Mouse (Mus musculus): ENCODE data around the gene Hist1h2bj. TPM values are rescaled to one million over a fixed set of nuclear protein-coding genes. Genes with fewer than 3 reads are reported as not detected.
"Not testable (repeated sequence)": the region's sequence is repeated elsewhere in the genome, so short reads cannot be mapped to it uniquely, and the experiment has no call there.

Hist1h2bj gene
- total RNA-seq, 2 experiments from 2014 or later = 238 to 664 TPM

DNA sequence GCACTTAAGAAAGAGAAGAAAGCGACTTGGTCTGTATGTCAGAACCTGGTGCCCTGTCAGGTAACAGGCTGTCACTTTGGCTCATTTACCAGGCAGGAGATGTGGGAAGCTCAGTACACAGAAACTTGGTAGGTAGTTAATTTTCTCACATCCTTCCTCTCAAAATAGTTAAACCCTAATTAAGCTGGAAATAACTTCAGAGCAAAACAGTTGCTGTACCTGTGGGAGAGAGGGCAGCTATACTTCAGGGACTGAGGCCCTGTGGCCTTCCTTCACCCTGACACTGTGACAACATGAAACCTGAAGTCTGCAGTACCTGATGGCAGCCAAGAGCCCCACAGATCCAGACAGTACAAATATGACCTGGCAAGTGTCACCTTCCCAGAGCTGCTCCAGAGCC lies 41.1 kb downstream of the Hist1h2bj start, which contains the start of gene Vmn1r188:
TSS of gene Vmn1r188 (plus strand) at position 301 of the 400 bp plus-strand sequence.
- ATAC-seq (replicated peaks; ENCODE audit: low FRiP score, low TSS enrichment, poor library complexity, severe bottlenecking) = not testable (repeated sequence)

Other genes starting within 250 kb of the Hist1h2bj start
- gene Hist1h2bq, start 233.0 kb upstream of the Hist1h2bj start, total RNA-seq (2014; fragmentation: Nextera tagmentation) = 395 and 796 TPM in 2 replicates
- 0.72 and 1.2 TPM in 2 replicates for gene Hist1h2bq, start 233.0 kb upstream of the Hist1h2bj start, total RNA-seq (2017)
- not detected in 2 replicates for gene Hist1h2ao, start 232.7 kb upstream of the Hist1h2bj start, total RNA-seq (2014; fragmentation: Nextera tagmentation)
- gene Hist1h2ao, start 232.7 kb upstream of the Hist1h2bj start, total RNA-seq (2017) = not detected in 2 replicates
- 256 and 298 TPM in 2 replicates for gene Hist1h4m, start 231.5 kb upstream of the Hist1h2bj start, total RNA-seq (2014; fragmentation: Nextera tagmentation)
- 1,434 and 2,567 TPM in 2 replicates for gene Hist1h4m, start 231.5 kb upstream of the Hist1h2bj start, total RNA-seq (2017)
- gene Hist1h4n, start 211.0 kb upstream of the Hist1h2bj start, total RNA-seq (2014; fragmentation: Nextera tagmentation) = 49.1 and 171 TPM in 2 replicates
- gene Hist1h4n, start 211.0 kb upstream of the Hist1h2bj start, total RNA-seq (2017) = 1,378 and 1,797 TPM in 2 replicates
- gene Hist1h2ap, start 209.7 kb upstream of the Hist1h2bj start, total RNA-seq (2014; fragmentation: Nextera tagmentation) = 177 TPM in 2 replicates
- 4,662 and 4,902 TPM in 2 replicates for gene Hist1h2ap, start 209.7 kb upstream of the Hist1h2bj start, total RNA-seq (2017)
- gene Hist1h2br, start 209.5 kb upstream of the Hist1h2bj start, total RNA-seq (2014; fragmentation: Nextera tagmentation) = 372 and 874 TPM in 2 replicates
- gene Hist1h2br, start 209.5 kb upstream of the Hist1h2bj start, total RNA-seq (2017) = 126 and 201 TPM in 2 replicates
- gene Zfp184, start 98.1 kb upstream of the Hist1h2bj start, total RNA-seq (2014; fragmentation: Nextera tagmentation) = 1.5 and 2.5 TPM in 2 replicates
- 3.1 and 10.7 TPM in 2 replicates for gene Zfp184, start 98.1 kb upstream of the Hist1h2bj start, total RNA-seq (2017)
- gene Pom121l2, start 62.0 kb upstream of the Hist1h2bj start, total RNA-seq (2014; fragmentation: Nextera tagmentation) = not detected in 2 replicates
- not detected in 2 replicates for gene Pom121l2, start 62.0 kb upstream of the Hist1h2bj start, total RNA-seq (2017)
- not detected in 2 replicates for gene Prss16, start 33.5 kb upstream of the Hist1h2bj start, total RNA-seq (2014; fragmentation: Nextera tagmentation)
- gene Prss16, start 33.5 kb upstream of the Hist1h2bj start, total RNA-seq (2017) = 0.19 and 0.89 TPM in 2 replicates
- 11.1 TPM in 1 of 2 replicates, not detected in the other for gene Hist1h2ah, start 7.6 kb upstream of the Hist1h2bj start, total RNA-seq (2014; fragmentation: Nextera tagmentation)
- 482 and 578 TPM in 2 replicates for gene Hist1h2ah, start 7.6 kb upstream of the Hist1h2bj start, total RNA-seq (2017)
- gene Hist1h2bk, start 7.3 kb upstream of the Hist1h2bj start, total RNA-seq (2014; fragmentation: Nextera tagmentation) = 142 and 423 TPM in 2 replicates
- 812 and 1,118 TPM in 2 replicates for gene Hist1h2bk, start 7.3 kb upstream of the Hist1h2bj start, total RNA-seq (2017)
- 56.5 and 110 TPM in 2 replicates for gene Hist1h4i, start 1.9 kb upstream of the Hist1h2bj start, total RNA-seq (2014; fragmentation: Nextera tagmentation)
- 136 and 141 TPM in 2 replicates for gene Hist1h4i, start 1.9 kb upstream of the Hist1h2bj start, total RNA-seq (2017)
- 19.5 and 69.6 TPM in 2 replicates for gene Hist1h2ag, start 270 bp upstream of the Hist1h2bj start, total RNA-seq (2014; fragmentation: Nextera tagmentation)
- gene Hist1h2ag, start 270 bp upstream of the Hist1h2bj start, total RNA-seq (2017) = 882 and 1,306 TPM in 2 replicates
- not detected in 2 replicates for gene Vmn1r188, start 41.2 kb downstream of the Hist1h2bj start, total RNA-seq (2014; fragmentation: Nextera tagmentation)
- gene Vmn1r188, start 41.2 kb downstream of the Hist1h2bj start, total RNA-seq (2017) = not detected in 2 replicates
- gene Vmn1r189, start 62.6 kb downstream of the Hist1h2bj start, total RNA-seq (2014; fragmentation: Nextera tagmentation) = not detected in 2 replicates
- gene Vmn1r189, start 62.6 kb downstream of the Hist1h2bj start, total RNA-seq (2017) = not detected in 2 replicates
- gene Vmn1r191, start 140.8 kb downstream of the Hist1h2bj start, total RNA-seq (2014; fragmentation: Nextera tagmentation) = not detected in 2 replicates
- not detected in 2 replicates for gene Vmn1r191, start 140.8 kb downstream of the Hist1h2bj start, total RNA-seq (2017)
- not detected in 2 replicates for gene Vmn1r192, start 147.9 kb downstream of the Hist1h2bj start, total RNA-seq (2014; fragmentation: Nextera tagmentation)
- gene Vmn1r192, start 147.9 kb downstream of the Hist1h2bj start, total RNA-seq (2017) = not detected in 2 replicates
- gene Vmn1r193, start 179.9 kb downstream of the Hist1h2bj start, total RNA-seq (2014; fragmentation: Nextera tagmentation) = not detected in 2 replicates
- not detected in 2 replicates for gene Vmn1r193, start 179.9 kb downstream of the Hist1h2bj start, total RNA-seq (2017)
- not detected in 2 replicates for gene Vmn1r194, start 201.0 kb downstream of the Hist1h2bj start, total RNA-seq (2014; fragmentation: Nextera tagmentation)
- gene Vmn1r194, start 201.0 kb downstream of the Hist1h2bj start, total RNA-seq (2017) = not detected in 2 replicates
- gene Vmn1r195, start 227.3 kb downstream of the Hist1h2bj start, total RNA-seq (2014; fragmentation: Nextera tagmentation) = not detected in 2 replicates
- gene Vmn1r195, start 227.3 kb downstream of the Hist1h2bj start, total RNA-seq (2017) = not detected in 2 replicates
- not detected in 2 replicates for gene Vmn1r196, start 246.7 kb downstream of the Hist1h2bj start, total RNA-seq (2014; fragmentation: Nextera tagmentation)
- not detected in 2 replicates for gene Vmn1r196, start 246.7 kb downstream of the Hist1h2bj start, total RNA-seq (2017)